Mouse (Mus musculus) small intestine, adult 2 months (tissue): ENCODE measurements around the gene Atp2b2.

Source experiments
- CTCF ChIP-seq: fragments of 200-500 bp; IDR thresholded peaks from 2 replicates; pipeline ENCODE4 v1.5.1; 2012; ENCODE audit warnings: low read depth, mild to moderate bottlenecking, control low read depth, inconsistent platforms, low read length, moderate library complexity, mixed read lengths; ENCODE audit not compliant: insufficient replicate concordance, insufficient read length; ENCODE audit errors: extremely low read depth
- POLR2A ChIP-seq: fragments of 200-500 bp; IDR thresholded peaks from 2 replicates; pipeline ENCODE4 v1.6.1; 2012; ENCODE audit warnings: low read depth, mild to moderate bottlenecking, control low read depth, inconsistent platforms, low read length, moderate library complexity

DNA sequence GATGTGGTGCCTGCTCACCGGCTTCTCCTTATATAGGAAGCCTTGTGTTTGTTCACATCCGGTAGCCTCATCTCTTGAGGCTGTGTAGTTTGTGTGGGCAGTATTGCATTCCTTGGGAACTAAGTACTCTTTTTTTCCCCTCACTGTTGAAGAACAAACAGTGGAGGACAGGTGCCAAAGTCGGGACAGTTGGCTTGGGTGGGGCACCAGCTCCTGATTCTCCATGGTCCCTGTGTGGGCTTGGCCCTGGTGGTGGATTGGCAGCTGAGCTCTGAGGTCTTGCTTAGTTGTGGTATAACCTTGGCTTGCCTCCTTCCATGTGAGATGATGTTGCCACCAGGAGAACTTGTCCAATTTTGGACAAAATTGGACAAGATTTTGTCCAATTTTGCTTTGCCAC is 322.5 kb downstream of the Atp2b2 start, which contains the start of gene Ghrl:
- TF ChIP-seq POLR2A (no peak), CTCF (no peak)
